Mouse (Mus musculus) hindbrain, embryonic 14.5 days (tissue): ENCODE measurements around the gene Lpp. TPM values are rescaled to one million over a fixed set of nuclear protein-coding genes. Genes with fewer than 3 reads are reported as not detected.

Experiments
- ATAC-seq: fragments of 200-750 bp; cut with Nextera tagmentation; 2 replicates; pipeline ENCODE4 v1.8.0; 2017; ENCODE audit warnings: moderate number of reproducible peaks, mild to moderate bottlenecking, moderate TSS enrichment, moderate library complexity; ENCODE audit not compliant: low FRiP score
- DNase-seq: peaks from one replicate; pipeline ENCODE4 v3.0.0-alpha.2; 2015; ENCODE audit warnings: low spot score
- H3K27ac ChIP-seq: fragments of 300-500 bp; sonication (generic); 2 replicates; pipeline ENCODE4 v1.5.1; 2014; ENCODE audit warnings: mild to moderate bottlenecking, moderate library complexity
- H3K27me3 ChIP-seq: fragments of 300-500 bp; sonication (generic); 2 replicates; pipeline ENCODE4 v1.6.1; 2014; ENCODE audit warnings: mild to moderate bottlenecking, low read length, mixed read lengths; ENCODE audit not compliant: control insufficient read depth, insufficient read depth
- H3K36me3 ChIP-seq: fragments of 300-500 bp; sonication (generic); replicated peaks from 2 replicates; pipeline ENCODE4 v1.6.1; 2014; ENCODE audit not compliant: control insufficient read depth, insufficient read depth
- H3K4me1 ChIP-seq: fragments of 300-500 bp; sonication (generic); replicated peaks from 2 replicates; pipeline ENCODE4 v1.6.1; 2014; ENCODE audit warnings: antibody characterized with exemption, low read length, mixed read lengths; ENCODE audit not compliant: control insufficient read depth, insufficient read depth
- H3K4me2 ChIP-seq: fragments of 300-500 bp; sonication (generic); replicated peaks from 2 replicates; pipeline ENCODE4 v1.6.1; 2014; ENCODE audit warnings: mild to moderate bottlenecking, moderate library complexity
- H3K4me3 ChIP-seq: fragments of 300-500 bp; sonication (generic); replicated peaks from 2 replicates; pipeline ENCODE4 v1.5.1; 2014; ENCODE audit warnings: mild to moderate bottlenecking, low read length
- H3K9ac ChIP-seq: fragments of 300-500 bp; sonication (generic); 2 replicates; pipeline ENCODE4 v1.6.1; 2014
- H3K9me3 ChIP-seq: fragments of 300-500 bp; sonication (generic); 2 replicates; pipeline ENCODE4 v1.6.1; 2016; ENCODE audit warnings: low read length; ENCODE audit not compliant: control insufficient read depth
- WGBS: fragments of 180-500 bp; shearing (Covaris S2); extraction: QIAGEN DNeasy Blood & Tissue Kit; methylation state at CpG from one replicate; pipeline ENCODE4 v1.1.7; 2014; 5-methylcytosine and 5-hydroxymethylcytosine counted together
- polyA plus RNA-seq: library from polyadenylated mRNA; unstranded; fragments of >200 nt; fragmentation: Nextera tagmentation; extraction: Ambion mirVana; gene quantifications from 2 replicates; pipeline ENCODE4 v1.2.1, GENCODE M21; 2014

Lpp gene
- polyA plus RNA-seq, 1 experiment from 2014 or later: 13.0 TPM

- H3K4me1 ChIP-seq: no peaks in the 10 kb centered on the region
- no peak overlapping the region for H3K9ac ChIP-seq
- H3K27me3 ChIP-seq: no peaks in the 10 kb centered on the region
- H3K4me3 ChIP-seq: no peak overlapping the region
- no peaks in the 10 kb centered on the region for H3K36me3 ChIP-seq
- H3K4me2 ChIP-seq: no peak overlapping the region
- H3K9me3 ChIP-seq: no peaks in the 10 kb centered on the region
- H3K27ac ChIP-seq: no peak overlapping the region
- WGBS: 86% methylated on average over 3 of the region's 3 CpGs
- ATAC-seq: no peak
- DNase-seq: no peak
Measured at GRCm38 (mm10) chr16:24816621-24817020, 423.3 kb downstream of the Lpp start.

DNA sequence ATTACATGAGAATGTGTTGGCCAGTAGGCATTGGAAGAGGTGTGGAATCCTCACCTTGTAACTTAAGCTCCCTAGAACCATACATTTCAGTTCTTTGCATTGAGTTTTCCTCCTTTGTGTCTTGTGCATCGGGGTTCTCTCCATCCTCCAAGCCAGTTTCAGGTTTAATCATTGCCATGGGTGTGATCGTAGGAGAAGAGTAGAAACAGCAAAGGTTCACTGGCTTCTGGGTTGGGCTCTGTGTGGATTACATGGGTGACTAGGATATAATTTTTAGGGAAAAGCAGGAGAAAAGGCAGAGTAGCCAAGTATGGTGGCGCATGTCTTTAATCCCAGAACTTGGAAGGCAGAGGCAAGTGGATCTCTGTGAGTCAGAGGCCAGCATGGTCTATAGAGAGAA is 424.1 kb downstream of the Lpp start:
- Histone ChIP-seq H3K4me1 (no peaks in the 10 kb centered on the region), H3K4me2 (no peak overlapping the region), H3K9me3 (no peaks in the 10 kb centered on the region), H3K9ac (no peak overlapping the region), H3K27me3 (no peaks in the 10 kb centered on the region), H3K4me3 (no peak overlapping the region), H3K27ac (no peak overlapping the region), H3K36me3 (no peaks in the 10 kb centered on the region)
- ATAC-seq (no peak), DNase-seq (no peak)
- WGBS: 99% methylated on average over 3 of the region's 3 CpGs

DNA sequence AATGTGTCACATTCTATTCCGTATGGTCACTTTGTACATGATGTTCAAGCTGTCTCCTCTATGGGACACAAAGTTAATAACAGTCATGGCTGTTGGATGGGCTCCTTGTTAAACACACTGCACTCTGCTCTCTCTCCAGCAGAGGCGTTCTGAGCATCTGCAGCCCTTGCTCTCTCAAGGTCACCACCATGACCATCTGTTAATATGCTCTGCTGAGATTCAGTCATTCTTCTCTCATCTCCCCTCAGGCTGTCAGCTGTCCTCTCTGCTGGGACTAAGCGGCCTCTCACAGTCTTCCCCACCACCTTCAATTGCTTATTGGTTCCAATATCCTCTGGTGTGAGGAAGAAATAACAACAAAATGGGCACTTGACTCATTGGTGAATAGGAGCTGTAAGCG is 425.8 kb downstream of the Lpp start:
- ATAC-seq (no peak), DNase-seq (no peak)
- no peaks in the 10 kb centered on the region for H3K36me3 ChIP-seq
- no peak overlapping the region for H3K4me3 ChIP-seq
- no peaks in the 10 kb centered on the region for H3K9me3 ChIP-seq
- H3K27me3 ChIP-seq: no peaks in the 10 kb centered on the region
- H3K27ac ChIP-seq: no peak overlapping the region
- H3K4me1 ChIP-seq: no peaks in the 10 kb centered on the region
- no peak overlapping the region for H3K9ac ChIP-seq
- no peak overlapping the region for H3K4me2 ChIP-seq
- WGBS: 59% methylated on average over 4 of the region's 4 CpGs

DNA sequence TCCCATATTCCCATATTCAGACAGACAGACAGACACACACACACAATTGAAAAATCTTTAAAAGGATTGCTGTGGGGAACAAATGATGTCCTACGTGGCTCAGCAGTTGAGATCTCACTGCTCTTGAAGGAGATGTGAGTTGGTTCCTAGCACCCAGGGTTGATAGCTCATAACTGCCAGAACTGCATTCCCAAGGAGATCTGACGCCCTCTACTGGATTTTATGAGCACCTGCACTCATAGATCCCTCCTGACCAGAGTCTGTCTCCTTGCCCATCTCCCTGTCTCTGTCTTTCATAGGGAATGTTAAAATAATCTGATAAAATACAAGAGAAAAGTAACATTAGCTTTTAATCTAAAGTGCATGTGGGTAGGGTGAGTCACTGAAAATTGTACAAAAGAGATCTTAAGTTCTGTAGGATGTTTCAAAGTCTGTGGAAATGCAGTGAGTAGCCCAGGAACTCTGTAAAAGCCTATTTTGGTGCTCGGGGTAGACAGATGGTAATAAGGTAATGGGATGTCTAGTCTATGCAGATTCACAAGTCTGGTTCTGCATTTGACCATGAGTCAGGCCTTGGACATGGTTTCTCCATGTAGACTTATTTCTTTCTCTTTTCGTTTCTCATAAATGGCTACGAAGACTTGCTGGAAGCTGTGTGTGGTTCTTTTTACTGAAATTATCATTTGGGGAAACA is 429.0 kb downstream of the Lpp start:
- no peaks in the 10 kb centered on the region for H3K9me3 ChIP-seq
- no peak for DNase-seq
- H3K4me2 ChIP-seq: no peak overlapping the region
- no peaks in the 10 kb centered on the region for H3K27me3 ChIP-seq
- no peak overlapping the region for H3K4me3 ChIP-seq
- no peaks in the 10 kb centered on the region for H3K4me1 ChIP-seq
- no peaks in the 10 kb centered on the region for H3K36me3 ChIP-seq
- ATAC-seq: no peak
- no peak overlapping the region for H3K27ac ChIP-seq
- 85% methylated on average over 5 of the region's 5 CpGs for WGBS
- no peak overlapping the region for H3K9ac ChIP-seq

DNA sequence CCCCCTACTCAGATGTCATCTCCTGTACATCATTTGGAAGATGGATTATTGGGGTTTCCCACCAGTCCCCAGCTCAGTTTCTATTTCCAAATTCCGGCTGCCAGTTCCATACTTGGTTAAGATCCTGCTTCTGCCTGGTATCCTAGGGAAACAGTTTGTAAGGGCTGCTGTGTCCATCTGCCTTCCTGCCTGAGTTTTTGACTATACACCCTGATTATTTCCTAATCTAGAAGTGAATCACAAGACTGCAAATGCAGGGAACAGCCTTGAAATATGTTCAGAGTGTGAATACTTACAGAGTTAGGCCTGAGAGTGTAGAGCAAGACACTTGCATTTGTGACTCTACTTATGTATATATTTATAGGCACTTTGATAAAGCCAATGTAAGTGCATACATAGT is 429.6 kb downstream of the Lpp start:
- ATAC-seq (no peak), DNase-seq (no peak)
- WGBS: 89% methylated on average over 1 of the region's 1 CpGs
- H3K9me3 ChIP-seq: no peaks in the 10 kb centered on the region
- H3K36me3 ChIP-seq: no peaks in the 10 kb centered on the region
- H3K4me2 ChIP-seq: no peak overlapping the region
- H3K27me3 ChIP-seq: no peaks in the 10 kb centered on the region
- H3K27ac ChIP-seq: no peak overlapping the region
- no peak overlapping the region for H3K4me3 ChIP-seq
- H3K4me1 ChIP-seq: no peaks in the 10 kb centered on the region
- H3K9ac ChIP-seq: no peak overlapping the region

DNA sequence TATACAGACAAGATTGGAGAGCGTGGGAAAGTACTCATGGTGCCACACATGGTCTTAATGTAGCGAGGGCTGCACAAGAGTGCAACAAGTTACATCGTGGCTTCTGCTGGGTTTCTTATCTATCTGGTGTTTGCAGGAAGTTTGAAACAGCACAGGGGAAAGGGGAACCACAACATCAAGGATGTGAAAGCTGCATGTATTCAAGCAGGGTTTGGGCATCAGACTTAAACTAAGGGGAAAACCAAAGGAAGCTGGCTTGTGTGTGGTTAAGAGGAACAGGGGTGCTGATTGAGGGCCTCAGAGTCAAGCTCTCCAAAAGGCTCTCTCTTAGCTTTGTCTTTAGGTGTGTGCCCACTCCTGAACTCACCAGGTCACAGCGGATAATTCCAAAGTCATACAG is 433.1 kb downstream of the Lpp start:
- Histone ChIP-seq H3K9ac (no peak overlapping the region), H3K4me1 (no peaks in the 10 kb centered on the region), H3K4me2 (no peak overlapping the region), H3K27ac (no peak overlapping the region), H3K36me3 (no peaks in the 10 kb centered on the region), H3K4me3 (no peak overlapping the region), H3K27me3 (no peaks in the 10 kb centered on the region), H3K9me3 (no peaks in the 10 kb centered on the region)
- whole genome bisulfite sequencing: 94% methylated on average over 4 of the region's 4 CpGs
- DNase-seq: no peak
- ATAC-seq: no peak

DNA sequence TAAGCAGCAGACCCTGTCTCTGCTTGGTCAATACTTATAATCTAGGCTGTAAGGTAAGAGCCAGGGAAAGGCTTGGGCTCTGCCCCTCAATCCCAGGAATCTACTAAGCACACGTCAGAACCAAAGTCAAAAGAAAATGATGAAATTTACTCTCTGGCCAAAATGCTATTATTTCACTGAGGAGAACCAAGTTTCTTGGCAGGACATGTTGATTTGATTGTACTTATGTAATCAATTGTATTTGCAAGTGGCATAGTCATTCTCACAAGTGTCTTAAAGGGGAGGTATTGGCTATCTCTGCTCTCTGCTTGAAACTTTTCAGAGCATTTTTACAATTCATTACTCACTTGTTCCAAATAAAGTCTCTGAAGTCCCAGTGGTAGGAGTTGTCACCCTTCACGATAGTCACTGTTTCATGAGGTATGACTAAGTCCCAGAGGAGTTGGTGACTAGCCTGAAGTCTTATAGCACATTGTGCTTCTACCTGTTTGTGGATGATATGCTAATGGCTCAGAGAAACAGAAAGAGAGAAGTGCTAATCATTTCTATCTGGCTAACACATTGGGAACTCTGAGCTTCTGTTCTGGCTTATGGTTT is 435.0 kb downstream of the Lpp start:
- H3K27ac ChIP-seq: no peak overlapping the region
- H3K36me3 ChIP-seq: no peaks in the 10 kb centered on the region
- ATAC-seq: no peak
- H3K4me3 ChIP-seq: no peak overlapping the region
- no peaks in the 10 kb centered on the region for H3K27me3 ChIP-seq
- H3K9ac ChIP-seq: no peak overlapping the region
- no peak overlapping the region for H3K4me2 ChIP-seq
- no peaks in the 10 kb centered on the region for H3K9me3 ChIP-seq
- H3K4me1 ChIP-seq: no peaks in the 10 kb centered on the region
- no peak for DNase-seq
- WGBS: 76% methylated on average over 2 of the region's 2 CpGs

- Histone ChIP-seq H3K4me3 (no peak overlapping the region), H3K4me2 (no peak overlapping the region), H3K36me3 (no peaks in the 10 kb centered on the region), H3K27ac (no peak overlapping the region), H3K27me3 (no peaks in the 10 kb centered on the region), H3K9me3 (no peaks in the 10 kb centered on the region), H3K9ac (no peak overlapping the region), H3K4me1 (no peaks in the 10 kb centered on the region)
- no peak for DNase-seq
- ATAC-seq: no peak
- 91% methylated on average over 4 of the region's 4 CpGs for WGBS
Measured at GRCm38 (mm10) chr16:24829860-24830259, 436.6 kb downstream of the Lpp start.

DNA sequence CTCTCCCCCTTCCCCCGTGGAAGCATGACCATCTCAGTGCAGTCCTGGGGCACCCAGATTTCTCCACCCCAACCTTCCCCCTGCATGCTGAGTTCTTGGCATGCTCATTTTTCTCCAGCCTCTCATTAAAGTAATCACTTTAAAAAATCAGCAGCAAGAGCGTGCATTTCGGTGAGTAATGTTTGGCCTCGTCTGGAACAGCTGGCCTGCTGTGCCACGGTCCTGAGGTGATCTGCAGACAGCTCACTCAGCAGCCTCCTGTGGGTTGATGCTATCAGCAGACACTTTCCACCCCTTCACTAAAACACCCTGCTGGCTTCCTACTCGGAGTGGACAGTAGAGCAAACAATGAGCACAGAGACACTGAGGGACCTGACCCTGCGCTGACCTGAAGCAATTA is 437.6 kb downstream of the Lpp start:
- no peak overlapping the region for H3K27ac ChIP-seq
- 54% methylated on average over 7 of the region's 7 CpGs for WGBS
- no peak overlapping the region for H3K4me2 ChIP-seq
- no peaks in the 10 kb centered on the region for H3K9me3 ChIP-seq
- no peaks in the 10 kb centered on the region for H3K4me1 ChIP-seq
- no peaks in the 10 kb centered on the region for H3K36me3 ChIP-seq
- no peak for DNase-seq
- H3K27me3 ChIP-seq: no peaks in the 10 kb centered on the region
- no peak for ATAC-seq
- no peak overlapping the region for H3K9ac ChIP-seq
- H3K4me3 ChIP-seq: no peak overlapping the region

GRCm38 (mm10) chr16:24833221-24833620 is 439.9 kb downstream of the Lpp start:
- no peaks in the 10 kb centered on the region for H3K36me3 ChIP-seq
- WGBS: 78% methylated on average over 8 of the region's 8 CpGs
- H3K27me3 ChIP-seq: no peaks in the 10 kb centered on the region
- H3K4me1 ChIP-seq: no peaks in the 10 kb centered on the region
- ATAC-seq (no peak), DNase-seq (no peak)
- H3K4me3 ChIP-seq: no peak overlapping the region
- H3K4me2 ChIP-seq: no peak overlapping the region
- H3K9ac ChIP-seq: no peak overlapping the region
- no peak overlapping the region for H3K27ac ChIP-seq
- H3K9me3 ChIP-seq: no peaks in the 10 kb centered on the region
